In genomic region chr4:81333628-81333991, GRCm38 (mm10) we compare ENCODE assay signal across 19 mouse cellular contexts.
DNase-seq lines count a peak whose midpoint lies in the region; ATAC-seq and TF ChIP-seq lines count a peak whose summit lies in the region.
"Had no signal": no experiment of that assay in that cellular context is flagged by ENCODE, and none has a peak within 500 bp of the region (broad histone marks: within the 10 kb centered on the region; RNA-seq: fewer than 3 reads in every experiment).

No protein-coding gene starts in this region.

- no peak for ATAC-seq in hindbrain, embryonic 13.5 days (ENCODE audit: low FRiP score)
- no peak for ATAC-seq in neural tube, embryonic 13.5 days (ENCODE audit: low read depth)
- peak; percentile 39 to 56; a peak in 3 of 4 replicates for ATAC-seq in hematopoietic stem cell, adult 5-6 weeks (replicated peaks in 1 of 2; ENCODE audit: insufficient read depth in 1 of 2, low FRiP score in 2 of 2, low TSS enrichment in 1 of 2, low read depth in 1 of 2, poor library complexity in 2 of 2, severe bottlenecking in 2 of 2)
- ATAC-seq in stomach, embryonic 15.5 days (ENCODE audit: insufficient read depth, low FRiP score, low read depth) = peak; percentile 83
- ATAC-seq in granulocyte monocyte progenitor cell, adult 5-6 weeks (replicated peaks; ENCODE audit: poor library complexity, severe bottlenecking) = no peak

- no peak overlapping the region for H3K9ac ChIP-seq in hindbrain, embryonic 13.5 days
- no peak overlapping the region for H3K9ac ChIP-seq in neural tube, embryonic 13.5 days
- H3K9ac ChIP-seq in stomach, embryonic 15.5 days = no peak overlapping the region

- TF ChIP-seq CTCF in cerebellum, adult 2 months (IDR thresholded peaks at IDR 0.05; ENCODE audit: borderline replicate concordance, insufficient read depth, low read depth, low read length) = no peak

- H3K9me3 ChIP-seq in hindbrain, embryonic 13.5 days = no peaks in the 10 kb centered on the region
- H3K9me3 ChIP-seq in hindbrain, embryonic 10.5 days = no peaks in the 10 kb centered on the region
- H3K9me3 ChIP-seq in neural tube, embryonic 13.5 days = no peaks in the 10 kb centered on the region
- no peaks in the 10 kb centered on the region for H3K9me3 ChIP-seq in stomach, embryonic 15.5 days

- TF ChIP-seq POLR2A in cerebellum, adult 2 months (IDR thresholded peaks at IDR 0.05; ENCODE audit: borderline replicate concordance, insufficient read depth, low read length) = no peak

- H3K4me3 ChIP-seq in hindbrain, embryonic 13.5 days = no peak overlapping the region
- H3K4me3 ChIP-seq in hindbrain, embryonic 10.5 days = no peak overlapping the region
- H3K4me3 ChIP-seq in neural tube, embryonic 13.5 days = no peak overlapping the region
- no peak overlapping the region for H3K4me3 ChIP-seq in stomach, embryonic 15.5 days (replicated peaks)
- no peak overlapping the region for H3K4me3 ChIP-seq in cerebellum, adult 2 months (replicated peaks; ENCODE audit: insufficient read depth, low read depth, low read length)
- H3K4me3 ChIP-seq: gastrocnemius, adult 2 months; myocyte had no signal

- no peaks in the 10 kb centered on the region for H3K27me3 ChIP-seq in hindbrain, embryonic 13.5 days
- no peaks in the 10 kb centered on the region for H3K27me3 ChIP-seq in hindbrain, embryonic 10.5 days (ENCODE audit: insufficient read depth, poor library complexity, severe bottlenecking)
- H3K27me3 ChIP-seq in neural tube, embryonic 13.5 days = no peaks in the 10 kb centered on the region
- no peaks in the 10 kb centered on the region for H3K27me3 ChIP-seq in stomach, embryonic 15.5 days (replicated peaks)
- H3K27me3 ChIP-seq in cerebellum, adult 2 months (ENCODE audit: control insufficient read depth, insufficient read depth, low read length) = no peaks in the 10 kb centered on the region

- peaks cover 17% of the 10 kb centered on the region for H3K4me1 ChIP-seq in hindbrain, embryonic 13.5 days (replicated peaks)
- H3K4me1 ChIP-seq in hindbrain, embryonic 10.5 days (replicated peaks) = 0 out of 2 replicates have a peak, but pooled peaks cover 9% of the 10 kb centered on the region
- peaks cover 14% of the 10 kb centered on the region for H3K4me1 ChIP-seq in neural tube, embryonic 13.5 days (replicated peaks)
- H3K4me1 ChIP-seq in stomach, embryonic 15.5 days = peaks cover 4% of the 10 kb centered on the region; the same call in 1 of the 2 replicates
- H3K4me1 ChIP-seq in cerebellum, adult 2 months (ENCODE audit: control insufficient read depth, insufficient read depth, low read length) = no peaks in the 10 kb centered on the region

- peak overlapping the region; percentile 60 for H3K27ac ChIP-seq in hindbrain, embryonic 13.5 days
- no peak overlapping the region for H3K27ac ChIP-seq in hindbrain, embryonic 10.5 days
- peak overlapping the region; percentile 25; the same call in 1 of the 2 replicates for H3K27ac ChIP-seq in neural tube, embryonic 13.5 days (replicated peaks)
- peak overlapping the region; percentile 48; the same call in 1 of the 2 replicates for H3K27ac ChIP-seq in stomach, embryonic 15.5 days
- H3K27ac ChIP-seq in cerebellum, adult 2 months (ENCODE audit: insufficient read depth, low read length) = no peak overlapping the region
- H3K27ac ChIP-seq: gastrocnemius, adult 2 months; macrophage had no signal

- DNase-seq in hindbrain, embryonic 10.5 days (ENCODE audit: low spot score) = no peak
- DNase-seq in neural tube, embryonic 10.5 days (ENCODE audit: extremely low spot score, low spot score) = no peak
- DNase-seq in cerebellum, adult 2 months = no peak
- DNase-seq: adrenal gland, adult 8-10 months; cerebellum, postnatal 36 days; gastrocnemius, adult 2 months; kidney, postnatal 14 days; left cerebral cortex, postnatal 4 days; lung, adult 18-20 months; thymus, postnatal 25 days had no signal

- no peaks in the 10 kb centered on the region for H3K36me3 ChIP-seq in hindbrain, embryonic 13.5 days
- H3K36me3 ChIP-seq in hindbrain, embryonic 10.5 days = peaks cover 18% of the 10 kb centered on the region
- H3K36me3 ChIP-seq in neural tube, embryonic 13.5 days = no peaks in the 10 kb centered on the region
- H3K36me3 ChIP-seq in stomach, embryonic 15.5 days = no peaks in the 10 kb centered on the region
- H3K36me3 ChIP-seq: G1E had no signal

- 70% methylated on average over 2 of the region's 2 CpGs for WGBS in hindbrain, embryonic 13.5 days
- 91% methylated on average over 2 of the region's 2 CpGs for WGBS in hindbrain, embryonic 10.5 days
- WGBS in neural tube, embryonic 13.5 days = 77% methylated on average over 2 of the region's 2 CpGs
- WGBS in stomach, embryonic 15.5 days = 59% methylated on average over 2 of the region's 2 CpGs
- WGBS in cerebellum, adult 2 months = 89% methylated on average over 2 of the region's 2 CpGs

- no peak overlapping the region for H3K4me2 ChIP-seq in hindbrain, embryonic 13.5 days
- H3K4me2 ChIP-seq in neural tube, embryonic 13.5 days = no peak overlapping the region
- H3K4me2 ChIP-seq in stomach, embryonic 15.5 days = no peak overlapping the region
- H3K4me2 ChIP-seq: heart, embryonic 11.5 days had no signal

Comparison
In these comparisons a context has a peak if more than half of its experiments do, and no peak if none do; other contexts are left out.
1. H3K27ac ChIP-seq: peak in hindbrain, embryonic 13.5 days (single experiment), neural tube, embryonic 13.5 days (single experiment) and stomach, embryonic 15.5 days (single experiment); none in hindbrain, embryonic 10.5 days (single experiment) and cerebellum, adult 2 months (single experiment).
2. ATAC-seq: peak in hematopoietic stem cell, adult 5-6 weeks (2 of 2) and stomach, embryonic 15.5 days (single experiment); none in hindbrain, embryonic 13.5 days (single experiment), neural tube, embryonic 13.5 days (single experiment) and granulocyte monocyte progenitor cell, adult 5-6 weeks (single experiment).